Mouse (Mus musculus) liver, adult 2 months (tissue): ENCODE measurements at regions not wholly inside any gene's neighbourhood (a gene's known extent, or its start where the extent isn't known, plus 50 kb on each side); places are given as distances from the start of the nearest gene placed in this dataset.

Experiments
- CTCF ChIP-seq: fragments of 200-500 bp; IDR thresholded peaks from 2 replicates; pipeline ENCODE4 v1.5.1; 2011; ENCODE audit warnings: low read depth, low read length, control low read depth
- POLR2A ChIP-seq: fragments of 200-500 bp; IDR thresholded peaks from 2 replicates; pipeline ENCODE4 v1.6.1; 2011; ENCODE audit warnings: low read length, control low read depth; ENCODE audit not compliant: insufficient read depth; ENCODE audit errors: extremely low read depth

- TF ChIP-seq CTCF (no peak), POLR2A (no peak)
These were observed 216.3 kb upstream of the Tle3 start for GRCm38 (mm10) chr9:61155851-61156250.
